Mouse (Mus musculus): ENCODE measurements around the gene Fars2.
A peak's percentile ranks its signal among the peaks of the same experiment; 100 is the strongest.

Gene Fars2

GRCm38 (mm10) chr13:36117143-36118014, at the start of gene Fars2, which contains the start of gene Lyrm4:
Gene Fars2 (plus strand): TSS chr13:36117412.
Gene Lyrm4 (minus strand): TSS chr13:36117526.
- DNase-seq (ENCODE audit: low read depth, low spot score) = peak; percentile 92

DNA sequence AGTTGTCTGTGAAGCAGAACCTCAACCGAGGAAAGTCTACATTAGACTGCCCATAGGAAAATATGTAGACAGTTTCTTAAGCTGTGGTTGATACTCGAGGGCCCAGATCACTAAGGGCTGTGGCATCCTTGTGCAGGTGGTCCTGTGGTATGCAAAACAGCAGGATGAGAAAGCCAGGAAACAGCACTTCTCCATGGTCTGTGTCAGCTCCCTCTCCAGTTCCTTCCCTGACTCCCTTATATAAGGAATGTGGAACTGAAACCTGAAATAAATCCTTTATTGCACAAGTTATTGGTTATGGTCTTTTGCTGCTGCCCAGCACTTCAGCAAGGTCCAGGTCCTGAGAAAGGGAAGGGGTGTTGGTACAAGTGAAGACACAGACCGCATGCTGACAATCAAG, 42.7 kb upstream of the Fars2 start:
- DNase-seq (ENCODE audit: low read depth, low spot score) = no peak

DNA sequence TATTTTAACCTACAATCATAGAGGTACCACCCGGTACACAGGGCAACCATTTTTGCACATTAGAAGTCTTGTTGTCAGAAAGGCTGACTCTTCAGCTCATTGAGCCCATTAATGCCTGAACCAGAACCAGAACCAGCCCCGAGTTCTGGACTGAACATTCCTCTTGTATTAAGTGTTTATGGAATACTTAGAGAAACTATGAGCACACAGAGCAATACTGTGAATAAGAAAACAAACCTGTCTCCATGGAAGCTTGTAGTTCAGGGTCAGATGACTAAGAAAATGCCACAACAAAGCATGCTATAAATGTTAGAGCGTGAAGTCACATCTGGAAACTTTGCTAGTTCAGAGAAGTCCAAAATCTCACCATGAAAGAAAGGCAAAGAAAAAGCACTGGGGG, 35.6 kb upstream of the Fars2 start:
- DNase-seq (ENCODE audit: low read depth, low spot score) = no peak

GRCm38 (mm10) chr13:36084701-36085100, 32.5 kb upstream of the Fars2 start:
- DNase-seq (ENCODE audit: low read depth, low spot score) = no peak

- no peak for DNase-seq (ENCODE audit: low read depth, low spot score)
These were observed 31.2 kb upstream of the Fars2 start for GRCm38 (mm10) chr13:36085971-36086370.

- DNase-seq (ENCODE audit: low read depth, low spot score) = no peak
These were observed 30.4 kb upstream of the Fars2 start for GRCm38 (mm10) chr13:36086608-36087391.

GRCm38 (mm10) chr13:36087427-36087826, 29.8 kb upstream of the Fars2 start:
- no peak for DNase-seq (ENCODE audit: low read depth, low spot score)

GRCm38 (mm10) chr13:36088168-36088567, 29.0 kb upstream of the Fars2 start:
- DNase-seq (ENCODE audit: low read depth, low spot score) = no peak

- no peak for DNase-seq (ENCODE audit: low read depth, low spot score)
These were observed 20.4 kb upstream of the Fars2 start for GRCm38 (mm10) chr13:36096684-36097383.

GRCm38 (mm10) chr13:36105591-36105990, 11.6 kb upstream of the Fars2 start:
- no peak for DNase-seq (ENCODE audit: low read depth, low spot score)

- no peak for DNase-seq (ENCODE audit: low read depth, low spot score)
These were observed 8.7 kb upstream of the Fars2 start for GRCm38 (mm10) chr13:36108528-36108927.

- no peak for DNase-seq (ENCODE audit: low read depth, low spot score)
These were observed 5.9 kb upstream of the Fars2 start for GRCm38 (mm10) chr13:36111331-36111730.

DNA sequence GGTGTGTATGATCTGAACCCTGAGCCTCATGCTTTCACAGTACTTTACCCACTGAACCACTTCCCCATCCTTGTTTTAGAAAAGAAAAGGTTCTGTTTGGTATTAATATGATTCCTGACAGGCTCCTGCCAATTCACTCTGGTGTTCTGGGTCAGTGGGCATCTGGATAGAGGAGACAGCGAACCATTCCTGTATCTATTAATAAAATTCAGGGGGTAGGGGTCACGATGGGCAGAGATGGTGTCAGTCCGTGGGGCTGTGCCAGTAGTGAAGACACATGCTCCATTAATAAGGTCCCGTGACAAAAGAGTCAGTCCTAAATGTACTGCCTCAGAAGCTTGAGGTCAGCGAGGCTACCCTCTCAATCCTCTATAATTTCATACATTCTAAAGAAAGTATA, 4.0 kb upstream of the Fars2 start:
- DNase-seq (ENCODE audit: low read depth, low spot score) = no peak

GRCm38 (mm10) chr13:36116520-36117142, 581 bp upstream of the Fars2 start:
- DNase-seq (ENCODE audit: low read depth, low spot score) = peak; percentile 11

DNA sequence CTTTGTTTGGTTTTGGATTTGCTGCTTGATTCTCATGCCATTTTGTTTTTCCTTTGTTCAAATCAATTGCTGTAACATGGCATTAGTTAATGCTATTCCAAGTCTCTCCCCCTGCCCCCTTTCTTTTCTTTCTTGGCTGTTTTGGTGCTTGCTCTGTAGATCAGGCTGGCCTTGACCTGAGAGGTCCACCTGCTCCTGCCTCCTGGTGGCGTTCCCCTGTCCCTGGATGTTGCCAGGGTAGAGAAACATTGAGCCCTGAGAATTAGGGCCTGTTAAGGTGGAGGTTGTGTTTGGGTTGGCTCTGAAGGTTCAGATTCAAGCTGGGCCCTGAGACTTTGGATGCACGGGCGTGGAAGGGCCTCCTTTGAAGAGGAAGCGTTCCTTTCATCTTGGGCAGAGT, 2.5 kb downstream of the Fars2 start:
- no peak for DNase-seq (ENCODE audit: low read depth, low spot score)

- no peak for DNase-seq (ENCODE audit: low read depth, low spot score)
These were observed 3.4 kb downstream of the Fars2 start for GRCm38 (mm10) chr13:36120606-36121005.

GRCm38 (mm10) chr13:36129360-36130054, 12.3 kb downstream of the Fars2 start:
- no peak for DNase-seq (ENCODE audit: low read depth, low spot score)

DNA sequence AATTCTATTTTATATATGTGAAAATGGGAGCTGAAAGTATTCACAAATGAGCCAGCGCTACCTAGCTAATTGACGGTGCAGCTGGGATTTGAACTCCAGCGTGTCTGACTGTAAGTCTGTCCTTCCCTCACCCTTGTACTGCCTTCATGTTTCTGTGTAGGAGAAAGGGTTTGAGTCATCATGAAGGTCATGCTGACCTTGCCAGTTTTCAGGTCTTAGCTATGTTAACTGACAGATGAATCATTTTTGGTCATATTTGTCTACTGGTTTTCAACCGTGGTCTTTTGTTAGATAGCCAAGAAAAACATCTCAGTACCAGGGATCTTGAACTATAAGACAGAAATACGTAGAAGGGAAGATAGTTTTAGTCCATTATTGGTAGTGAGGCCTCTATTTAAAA, 14.2 kb downstream of the Fars2 start:
- DNase-seq (ENCODE audit: low read depth, low spot score) = no peak

DNA sequence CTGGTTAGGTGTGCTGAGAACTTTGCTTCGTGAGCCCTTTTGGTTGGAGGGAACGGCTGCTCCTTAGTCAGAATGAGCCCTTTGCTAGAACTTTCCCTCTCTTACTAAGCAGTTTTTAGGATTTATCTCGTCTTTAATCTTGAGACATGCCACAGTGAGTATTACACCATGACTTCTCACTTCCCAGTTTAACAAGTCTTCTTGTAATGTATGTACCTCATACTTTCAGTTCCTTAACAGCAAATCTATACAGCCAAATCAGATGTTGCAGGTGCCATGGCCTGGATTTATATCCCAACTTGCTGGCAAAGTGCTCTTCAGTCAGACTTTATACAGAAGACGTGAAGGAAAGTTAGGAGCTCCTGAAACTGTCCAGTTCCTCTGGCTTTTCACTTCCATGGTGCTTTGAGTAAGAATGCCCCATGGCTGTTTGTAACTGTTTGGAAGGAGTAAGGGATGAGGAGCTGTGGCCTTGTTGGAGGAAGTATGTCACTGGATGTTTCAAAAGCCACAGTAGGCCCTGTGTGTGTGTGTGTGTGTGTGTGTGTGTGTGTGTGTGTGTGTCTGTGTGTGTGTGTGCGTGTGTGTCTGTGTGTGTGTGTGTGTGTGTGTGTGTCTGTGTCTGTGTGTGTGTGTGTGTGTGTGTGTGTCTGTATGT, 14.9 kb downstream of the Fars2 start:
- no peak for DNase-seq (ENCODE audit: low read depth, low spot score)

- DNase-seq (ENCODE audit: low read depth, low spot score) = no peak
These were observed 22.5 kb downstream of the Fars2 start for GRCm38 (mm10) chr13:36139703-36140102.
